Mouse (Mus musculus) E14TG2a.4 (cell line): ENCODE data around the gene Ngrn.

ENCODE experiments used
- H3K27me3 ChIP-seq: 2 replicates; pipeline ENCODE4 v1.6.1; 2014; ENCODE audit warnings: low read length, control low read depth; ENCODE audit not compliant: insufficient read depth
- H3K36me3 ChIP-seq: 2 replicates; pipeline ENCODE4 v1.6.1; 2014; ENCODE audit warnings: low read length, control low read depth; ENCODE audit not compliant: insufficient read depth
- H3K4me1 ChIP-seq: replicated peaks from 2 replicates; pipeline ENCODE4 v1.6.1; 2014; ENCODE audit warnings: low read depth, low read length, control low read depth
- H3K4me3 ChIP-seq: replicated peaks from 2 replicates; pipeline ENCODE4 v1.5.1; 2014; ENCODE audit warnings: mild to moderate bottlenecking, low read length
- H3K9me3 ChIP-seq: 2 replicates; pipeline ENCODE4 v1.6.1; 2014; ENCODE audit warnings: low read length, control low read depth
- CTCF ChIP-seq: conservative IDR thresholded peaks from 2 replicates; pipeline ENCODE4 v1.5.1; 2014; ENCODE audit warnings: low read length
- NANOG ChIP-seq: IDR thresholded peaks from 2 replicates; pipeline ENCODE4 v1.6.1; 2014; ENCODE audit warnings: borderline replicate concordance, low read length, mixed read lengths
- POU5F1 ChIP-seq: IDR thresholded peaks from 2 replicates; pipeline ENCODE4 v1.6.1; 2014; ENCODE audit warnings: low read length, borderline replicate concordance

Ngrn gene

DNA sequence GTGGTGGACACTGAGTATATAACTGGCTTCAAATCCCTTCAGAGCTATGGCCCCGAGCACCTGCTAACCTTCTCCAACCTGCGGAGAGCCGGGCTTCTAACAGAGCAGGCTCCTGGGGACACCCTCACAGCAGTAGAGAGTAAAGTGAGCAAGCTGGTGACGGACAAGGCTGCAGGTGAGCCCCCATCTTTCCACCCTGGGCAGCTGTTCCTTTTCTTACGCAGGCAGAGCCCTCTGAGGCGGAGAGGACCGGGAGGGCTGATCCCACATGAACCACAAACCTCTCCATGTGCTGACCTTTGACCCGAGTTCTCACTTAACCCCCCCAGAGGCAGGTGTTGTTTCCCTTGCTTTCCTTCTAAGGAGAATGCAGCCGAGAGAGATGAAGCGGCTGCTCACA lies 26.7 kb downstream of the Ngrn start:
- H3K9me3 ChIP-seq, result no peaks in the 10 kb centered on the region
- peaks cover 92% of the 10 kb centered on the region for H3K36me3 ChIP-seq
- no peak for TF ChIP-seq CTCF
- TF ChIP-seq POU5F1, result no peak
- no peak for TF ChIP-seq NANOG
- H3K4me1 ChIP-seq, result peaks cover 12% of the 10 kb centered on the region
- no peak overlapping the region for H3K4me3 ChIP-seq
- no peaks in the 10 kb centered on the region for H3K27me3 ChIP-seq

- H3K9me3 ChIP-seq, result no peaks in the 10 kb centered on the region
- peaks cover 51% of the 10 kb centered on the region for H3K4me1 ChIP-seq
- no peaks in the 10 kb centered on the region for H3K27me3 ChIP-seq
- peaks cover 63% of the 10 kb centered on the region for H3K36me3 ChIP-seq
- H3K4me3 ChIP-seq, result peak within 1 kb of the TSS; percentile 97
- TF ChIP-seq POU5F1 (no peak), NANOG (no peak), CTCF (no peak)
These were observed 33.2 kb downstream of the Ngrn start, which contains the start of gene Prc1 for GRCm38 (mm10) chr7:80294062-80294763. Gene Prc1, plus strand, starts transcription at chr7:80294450.

GRCm38 (mm10) chr7:80294764-80295648 lies 34.0 kb downstream of the Ngrn start:
- TF ChIP-seq NANOG (no peak), POU5F1 (no peak)
- peaks cover 58% of the 10 kb centered on the region for H3K4me1 ChIP-seq
- H3K36me3 ChIP-seq, result peaks cover 65% of the 10 kb centered on the region
- no peaks in the 10 kb centered on the region for H3K27me3 ChIP-seq
- no peaks in the 10 kb centered on the region for H3K9me3 ChIP-seq
- H3K4me3 ChIP-seq, result peak overlapping the region; percentile 97

GRCm38 (mm10) chr7:80296462-80296861 lies 35.4 kb downstream of the Ngrn start:
- TF ChIP-seq CTCF, result no peak
- no peak for TF ChIP-seq NANOG
- TF ChIP-seq POU5F1, result no peak
- H3K36me3 ChIP-seq, result peaks cover 65% of the 10 kb centered on the region
- peak overlapping the region; percentile 97 for H3K4me3 ChIP-seq
- H3K9me3 ChIP-seq, result no peaks in the 10 kb centered on the region
- peaks cover 61% of the 10 kb centered on the region for H3K4me1 ChIP-seq
- H3K27me3 ChIP-seq, result no peaks in the 10 kb centered on the region

DNA sequence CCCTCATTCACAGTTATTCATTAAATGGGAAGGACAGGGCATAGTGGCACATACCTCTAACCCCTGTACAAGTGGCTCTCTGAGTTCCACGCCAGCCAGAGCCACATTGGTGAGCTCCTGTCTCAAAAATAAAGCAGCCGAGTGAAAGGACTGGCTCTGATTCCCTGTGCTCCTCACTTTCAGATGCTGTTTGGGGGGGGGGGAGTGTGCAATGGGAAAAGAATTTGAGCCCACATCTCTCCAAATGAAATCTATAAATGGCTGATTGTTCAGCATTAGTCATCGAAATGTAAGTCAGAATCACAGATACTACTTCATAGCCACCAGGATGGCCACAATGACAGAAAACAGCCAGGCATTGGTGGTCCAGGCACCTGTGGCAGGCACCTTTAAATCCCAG lies 36.0 kb downstream of the Ngrn start:
- TF ChIP-seq NANOG (no peak), CTCF (no peak), POU5F1 (no peak)
- H3K9me3 ChIP-seq, result no peaks in the 10 kb centered on the region
- no peak overlapping the region; the same call in 1 of the 2 replicates for H3K4me3 ChIP-seq
- H3K27me3 ChIP-seq, result no peaks in the 10 kb centered on the region
- H3K4me1 ChIP-seq, result peaks cover 65% of the 10 kb centered on the region
- H3K36me3 ChIP-seq, result peaks cover 65% of the 10 kb centered on the region

DNA sequence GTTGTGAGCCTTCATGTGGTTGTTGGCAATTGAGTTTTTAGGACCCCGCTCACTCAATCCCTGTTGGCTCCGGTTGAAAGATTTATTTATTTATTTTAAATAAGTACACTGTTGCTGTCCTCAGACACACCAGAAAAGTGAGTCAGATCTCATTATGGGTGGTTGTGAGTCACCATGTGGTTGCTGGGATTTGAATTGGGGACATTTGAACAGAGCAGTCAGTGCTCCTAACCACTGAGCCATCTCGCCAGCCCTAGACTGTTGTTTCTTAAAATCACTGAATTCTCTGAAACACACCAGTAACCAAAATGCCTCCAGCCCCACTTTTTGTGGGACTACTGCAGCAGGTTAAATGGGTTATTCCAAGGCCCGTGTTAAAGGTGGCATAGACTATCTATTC lies 37.7 kb downstream of the Ngrn start:
- H3K4me1 ChIP-seq, result peaks cover 66% of the 10 kb centered on the region
- TF ChIP-seq CTCF (no peak), POU5F1 (no peak), NANOG (no peak)
- H3K27me3 ChIP-seq, result no peaks in the 10 kb centered on the region
- H3K36me3 ChIP-seq, result peaks cover 79% of the 10 kb centered on the region
- H3K9me3 ChIP-seq, result no peaks in the 10 kb centered on the region
- H3K4me3 ChIP-seq, result no peak overlapping the region

DNA sequence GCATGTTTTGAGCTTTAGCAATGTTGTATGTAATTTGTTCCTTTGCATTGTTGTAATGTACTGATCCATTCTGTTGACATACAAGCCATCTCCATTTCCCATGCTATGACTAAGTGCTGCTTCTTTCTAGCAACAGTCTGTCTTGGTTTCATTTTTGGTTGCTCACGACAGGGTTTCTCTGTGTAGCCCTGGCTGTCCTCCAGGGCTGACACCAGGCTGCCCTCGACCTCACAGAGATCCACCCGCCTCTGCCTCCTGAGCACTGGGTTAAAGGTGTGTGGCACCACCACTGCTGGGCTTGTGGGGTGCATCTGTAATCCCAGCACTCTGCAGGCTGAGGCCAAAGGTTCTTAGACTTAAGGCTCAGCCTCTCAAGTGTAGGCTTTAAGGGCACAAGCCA lies 38.6 kb downstream of the Ngrn start:
- Histone ChIP-seq H3K9me3 (no peaks in the 10 kb centered on the region), H3K27me3 (no peaks in the 10 kb centered on the region), H3K4me3 (no peak overlapping the region), H3K36me3 (peaks cover 87% of the 10 kb centered on the region), H3K4me1 (peaks cover 72% of the 10 kb centered on the region)
- TF ChIP-seq CTCF, result no peak
- TF ChIP-seq NANOG, result no peak
- no peak for TF ChIP-seq POU5F1

DNA sequence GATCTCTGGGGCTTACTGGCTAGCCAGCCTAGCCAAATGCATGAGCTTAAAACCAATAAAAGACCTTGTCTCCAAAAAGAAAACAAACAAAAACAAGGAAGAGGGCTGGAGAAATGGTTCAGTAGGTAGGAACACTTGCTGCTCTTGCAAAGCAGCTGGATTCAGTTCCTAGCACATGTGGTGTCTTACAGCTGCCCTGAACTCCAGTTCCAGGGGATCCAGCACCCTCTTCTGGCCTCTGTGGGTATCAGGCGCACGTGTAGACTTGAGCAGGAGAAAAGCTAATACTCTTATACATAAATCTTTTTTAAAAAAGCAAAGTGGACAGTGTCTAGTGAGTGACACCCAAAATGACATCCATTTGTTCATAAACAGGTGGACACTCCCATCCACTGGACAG lies 40.5 kb downstream of the Ngrn start:
- H3K9me3 ChIP-seq, result no peaks in the 10 kb centered on the region

More for the DNA sequence above, 40.5 kb downstream of the Ngrn start:
- H3K4me1 ChIP-seq, result peaks cover 65% of the 10 kb centered on the region
- peaks cover 99% of the 10 kb centered on the region for H3K36me3 ChIP-seq
- no peaks in the 10 kb centered on the region for H3K27me3 ChIP-seq
- H3K4me3 ChIP-seq, result no peak overlapping the region
- no peak for TF ChIP-seq NANOG
- peak; percentile 29 for TF ChIP-seq CTCF
